Mouse (Mus musculus): ENCODE data around the gene Sdhaf1. TPM values are rescaled to one million over a fixed set of nuclear protein-coding genes. Genes with fewer than 3 reads are reported as not detected.

The Sdhaf1 gene
- 7.6 and 9.0 TPM in 2 replicates for total RNA-seq (2015)
- total RNA-seq (2017) = 10.5 and 11.7 TPM in 2 replicates

GRCm38 (mm10) chr7:30323795-30324194 lies at the start of gene Sdhaf1:
Sdhaf1 (minus strand) TSS chr7:30323895.
- no peak for ATAC-seq (replicated peaks; ENCODE audit: poor library complexity)

GRCm38 (mm10) chr7:30367466-30367865 lies 43.8 kb upstream of the Sdhaf1 start:
- ATAC-seq (replicated peaks; ENCODE audit: poor library complexity) = no peak

DNA sequence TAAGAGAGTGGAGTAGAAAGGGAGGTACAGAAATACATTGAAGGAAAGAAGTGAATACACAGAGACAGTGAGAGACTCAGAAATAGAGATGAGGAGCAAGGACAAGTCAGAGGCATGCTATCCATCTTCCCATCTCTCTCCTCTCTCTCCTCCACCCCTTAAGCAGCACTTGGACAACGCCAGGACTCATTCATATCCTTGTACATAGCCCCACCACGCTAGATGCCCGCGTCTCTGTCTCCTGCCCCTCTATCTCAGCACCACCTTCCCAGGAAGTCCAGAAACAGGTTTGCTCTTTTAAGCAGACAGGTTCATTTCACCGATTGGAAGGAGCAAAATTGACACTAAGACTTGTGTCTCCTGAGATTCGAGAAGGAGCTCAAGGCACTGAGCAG lies 39.6 kb upstream of the Sdhaf1 start:
- no peak for ATAC-seq (replicated peaks; ENCODE audit: poor library complexity)

- ATAC-seq (replicated peaks; ENCODE audit: poor library complexity) = no peak
These were observed 39.1 kb upstream of the Sdhaf1 start, which contains the start of gene Lrfn3 for GRCm38 (mm10) chr7:30362652-30363343. Lrfn3 (minus strand) TSS chr7:30362772.

- ATAC-seq (replicated peaks; ENCODE audit: poor library complexity) = no peak
These were observed 36.3 kb upstream of the Sdhaf1 start for GRCm38 (mm10) chr7:30360028-30360427.

GRCm38 (mm10) chr7:30359276-30359865 lies 35.7 kb upstream of the Sdhaf1 start:
- ATAC-seq (replicated peaks; ENCODE audit: poor library complexity) = no peak

- no peak for ATAC-seq (replicated peaks; ENCODE audit: poor library complexity)
These were observed 34.9 kb upstream of the Sdhaf1 start for GRCm38 (mm10) chr7:30358378-30359186.

DNA sequence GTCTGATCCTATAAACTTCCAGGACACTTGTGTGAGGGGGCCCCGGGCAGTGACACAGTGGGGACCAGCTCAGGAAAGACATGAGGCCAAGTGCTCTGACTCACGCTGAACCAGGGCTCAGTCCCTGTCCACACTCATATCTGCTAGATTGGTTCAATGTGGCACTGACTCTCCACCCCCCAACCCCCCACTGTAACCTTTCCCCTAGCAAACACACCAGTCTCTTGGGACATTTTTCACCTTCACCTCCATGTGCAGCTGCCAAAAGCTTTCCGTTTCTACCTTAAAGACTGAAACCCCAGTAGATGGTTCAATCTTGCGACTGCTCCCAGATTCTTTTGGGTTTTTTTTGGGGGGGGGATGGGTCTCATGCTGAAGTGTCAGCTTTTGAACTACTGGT lies 30.4 kb upstream of the Sdhaf1 start:
- no peak for ATAC-seq (replicated peaks; ENCODE audit: poor library complexity)

DNA sequence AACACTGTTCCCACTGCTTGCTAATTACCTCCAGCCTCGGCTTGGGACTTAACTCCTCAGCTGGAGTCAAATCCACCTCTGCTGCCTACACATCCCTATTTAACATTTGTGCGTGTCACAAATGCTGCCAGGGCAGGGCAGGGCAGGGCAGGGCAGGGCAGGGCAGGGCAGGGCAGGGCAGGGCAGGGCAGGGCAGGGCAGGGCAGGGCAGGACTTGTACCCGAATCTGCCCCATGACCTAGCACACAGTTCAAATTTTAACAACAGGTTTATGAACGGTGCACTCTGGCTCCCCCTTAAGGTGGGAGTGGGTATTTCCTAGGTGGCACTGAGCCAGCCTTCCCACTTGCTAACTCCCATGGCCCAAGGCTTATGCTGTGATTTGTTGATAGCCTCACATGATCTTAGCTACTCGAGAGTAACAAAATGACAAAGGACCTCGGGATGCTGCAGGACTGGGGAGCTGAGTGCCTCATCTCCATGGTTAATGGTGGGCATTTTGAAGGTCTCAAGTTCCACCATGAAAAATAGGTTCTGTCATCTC lies 29.7 kb upstream of the Sdhaf1 start:
- peak; percentile 74 for ATAC-seq (replicated peaks; ENCODE audit: poor library complexity)

- peak; percentile 93 for ATAC-seq (replicated peaks; ENCODE audit: poor library complexity)
These were observed 24.1 kb upstream of the Sdhaf1 start for GRCm38 (mm10) chr7:30347828-30348227.

- peak; percentile 80 for ATAC-seq (replicated peaks; ENCODE audit: poor library complexity)
These were observed 23.1 kb upstream of the Sdhaf1 start for GRCm38 (mm10) chr7:30346635-30347379.

DNA sequence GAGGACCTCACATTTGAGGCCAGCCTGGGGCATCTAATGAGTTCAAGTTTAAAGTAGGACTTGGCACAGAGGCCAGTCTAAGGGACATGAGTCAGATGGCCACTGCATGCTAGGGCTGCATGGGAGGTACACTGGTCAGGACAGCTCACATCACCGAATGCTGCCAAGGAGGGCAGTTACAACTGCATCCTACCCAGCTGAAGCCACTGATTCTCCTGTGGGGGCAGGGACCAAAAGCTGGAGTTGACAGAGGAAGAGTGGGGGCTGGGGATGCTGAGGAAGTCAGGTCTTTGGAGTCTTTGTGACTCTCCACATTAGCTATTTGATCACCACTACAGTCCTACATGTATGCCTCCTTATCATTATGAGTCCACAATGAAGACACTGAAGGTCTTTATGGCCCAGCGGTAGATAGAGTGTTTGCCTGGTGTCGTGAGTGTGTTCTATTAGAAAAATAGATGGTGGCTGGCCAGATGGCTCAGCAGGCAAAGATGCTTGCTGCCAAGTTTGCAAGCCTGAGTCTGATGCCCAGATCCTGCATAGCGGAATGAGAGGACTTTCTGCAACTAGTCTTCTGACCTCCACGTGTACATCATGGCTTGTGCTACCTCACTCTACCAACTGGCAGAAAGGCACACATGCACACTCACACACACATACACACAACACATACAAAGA lies 15.9 kb upstream of the Sdhaf1 start:
- ATAC-seq (replicated peaks; ENCODE audit: poor library complexity) = no peak

DNA sequence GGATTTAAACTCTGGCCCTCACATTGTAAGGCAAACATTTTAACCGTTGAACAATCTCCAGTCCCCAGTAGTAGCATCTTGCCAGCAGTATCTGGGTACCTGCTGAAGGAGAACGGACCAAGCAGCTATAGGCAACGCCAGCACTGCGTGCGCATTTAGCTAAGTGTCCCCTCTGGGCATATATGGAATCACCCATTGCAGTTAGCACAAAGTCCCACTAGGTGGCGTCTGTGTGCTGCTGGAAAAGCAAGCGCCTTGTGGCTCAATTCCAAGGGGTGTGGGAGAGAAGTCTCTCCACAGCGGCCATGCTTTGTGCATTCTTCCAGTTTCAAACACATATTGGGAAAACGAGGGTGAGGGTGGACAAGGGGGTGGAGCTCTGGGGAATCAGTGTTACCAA lies 12.7 kb upstream of the Sdhaf1 start:
- ATAC-seq (replicated peaks; ENCODE audit: poor library complexity) = peak; percentile 78

DNA sequence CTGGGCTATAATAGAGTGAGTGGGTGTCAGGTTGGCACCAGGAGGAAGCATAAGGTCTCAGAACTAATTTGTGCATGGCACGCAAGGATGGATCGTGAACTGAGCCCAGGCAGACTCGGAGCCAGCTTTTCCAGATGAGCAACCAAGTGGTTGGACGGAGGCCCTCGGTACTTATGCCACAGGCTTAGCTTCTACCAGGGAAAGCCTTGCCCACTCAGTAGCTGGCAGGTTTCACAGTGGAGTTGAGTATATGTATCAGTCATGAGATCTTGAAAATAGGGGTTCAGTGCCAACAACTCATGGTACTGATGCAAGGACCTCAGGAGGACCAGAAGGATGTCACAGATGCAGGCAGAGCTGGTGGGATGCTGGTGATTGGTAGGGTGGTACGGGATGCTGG lies 12.0 kb upstream of the Sdhaf1 start:
- no peak for ATAC-seq (replicated peaks; ENCODE audit: poor library complexity)

GRCm38 (mm10) chr7:30334563-30334962 lies 10.9 kb upstream of the Sdhaf1 start:
- ATAC-seq (replicated peaks; ENCODE audit: poor library complexity) = no peak

- ATAC-seq (replicated peaks; ENCODE audit: poor library complexity) = peak; percentile 24
These were observed 9.7 kb upstream of the Sdhaf1 start for GRCm38 (mm10) chr7:30333436-30333835.

- peak; percentile 45 for ATAC-seq (replicated peaks; ENCODE audit: poor library complexity)
These were observed 9.0 kb upstream of the Sdhaf1 start for GRCm38 (mm10) chr7:30332622-30333259.

DNA sequence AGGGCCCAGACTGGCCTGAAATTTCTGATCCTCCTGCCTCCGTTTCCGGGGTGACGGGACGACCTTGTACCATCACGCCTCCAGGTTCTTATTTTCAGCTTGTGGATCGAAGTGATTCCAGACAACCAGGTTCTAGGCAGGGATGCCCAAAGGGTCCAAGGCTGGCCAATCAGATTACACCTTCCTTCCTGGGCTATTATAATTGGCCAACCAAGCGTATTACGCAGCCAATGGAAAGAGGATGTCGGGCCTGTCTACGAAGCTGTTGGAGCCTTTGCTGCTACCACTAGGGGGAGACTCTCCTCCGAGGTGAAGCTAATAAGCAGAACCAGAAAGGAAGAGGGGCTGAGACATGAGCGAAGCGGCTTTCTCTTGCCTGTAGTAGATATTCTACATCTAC lies 8.2 kb upstream of the Sdhaf1 start:
- peak; percentile 87 for ATAC-seq (replicated peaks; ENCODE audit: poor library complexity)

DNA sequence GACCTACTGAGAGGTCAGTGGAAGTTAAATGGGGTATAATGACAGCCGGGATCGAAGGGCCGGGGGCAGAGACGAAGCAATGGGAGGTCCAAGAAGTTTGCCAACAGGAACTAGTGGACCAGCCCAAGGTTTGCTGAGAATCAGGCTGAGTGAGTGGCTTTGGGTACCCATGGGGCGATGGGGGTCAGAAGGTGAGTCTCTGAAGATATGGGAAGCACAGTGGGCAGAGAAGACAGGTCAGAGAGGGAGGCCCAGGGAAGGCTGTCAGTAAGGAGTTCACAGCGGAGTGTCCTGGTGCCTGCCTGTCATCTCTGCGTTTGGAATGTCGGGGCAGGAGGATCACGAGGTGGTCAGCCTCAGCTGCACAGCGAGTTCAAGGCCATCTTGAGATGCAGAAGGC lies 4.7 kb upstream of the Sdhaf1 start:
- no peak for ATAC-seq (replicated peaks; ENCODE audit: poor library complexity)

GRCm38 (mm10) chr7:30327140-30327539 lies 3.4 kb upstream of the Sdhaf1 start:
- no peak for ATAC-seq (replicated peaks; ENCODE audit: poor library complexity)

Data from megakaryocyte progenitor cell, adult 5-6 weeks (primary cell).